Mouse (Mus musculus) CD4-positive, CD25-positive, alpha-beta regulatory T cell, adult 2 months (primary cell): ENCODE data around the gene Gm14851.
"Not testable (repeated sequence)": the region's sequence is repeated elsewhere in the genome, so short reads cannot be mapped to it uniquely, and the experiment has no call there.

Source experiments
- DNase-seq: peaks from one replicate; pipeline ENCODE4 v3.0.0-alpha.2; 2012; ENCODE audit warnings: low read depth, low spot score

Gm14851 gene

DNA sequence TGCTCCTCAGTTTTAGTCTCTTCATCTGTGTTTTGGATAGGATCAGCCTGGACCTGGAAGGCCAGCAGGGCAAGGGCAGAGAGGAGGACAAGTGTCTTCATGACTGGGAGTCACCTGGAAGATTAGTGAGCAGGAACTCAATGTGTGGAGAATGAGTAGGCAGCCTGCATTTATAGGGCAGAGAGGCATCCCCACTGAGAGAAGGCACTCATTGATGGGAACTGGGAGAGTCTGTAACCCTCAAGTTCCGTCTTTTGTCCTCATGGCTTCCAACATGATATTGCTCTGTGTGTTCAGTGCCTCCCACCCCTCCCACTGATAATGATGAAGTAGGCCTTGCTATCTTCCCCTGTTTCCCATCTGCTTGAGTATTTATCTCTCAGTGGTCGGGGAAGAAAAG is at the start of gene Gm14851:
Gm14851 (minus strand) TSS at position 101 of the 400 bp plus-strand sequence.
- not testable (repeated sequence) for DNase-seq

DNA sequence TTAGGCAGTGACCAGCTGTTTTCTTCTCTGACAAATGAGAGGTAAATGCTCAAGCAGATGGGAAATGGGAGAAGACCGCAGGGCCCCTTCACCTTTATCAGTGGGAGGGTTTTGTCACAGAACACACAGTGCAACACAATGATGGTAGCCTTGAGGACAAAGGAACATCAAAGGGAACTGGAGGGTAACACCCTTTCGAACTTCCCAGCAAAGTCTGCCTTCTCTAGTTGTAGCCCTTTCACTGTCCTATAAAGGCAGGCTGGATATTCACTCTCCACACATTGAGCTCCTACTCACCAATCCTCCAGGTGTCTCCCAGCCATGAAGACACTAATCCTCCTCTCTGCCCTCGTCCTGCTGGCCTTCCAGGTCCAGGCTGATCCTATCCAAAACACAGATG is 38.5 kb upstream of the Gm14851 start, which contains the start of gene Defa30:
Defa30 (plus strand) TSS at position 301 of the 400 bp plus-strand sequence.
- not testable (repeated sequence) for DNase-seq

DNA sequence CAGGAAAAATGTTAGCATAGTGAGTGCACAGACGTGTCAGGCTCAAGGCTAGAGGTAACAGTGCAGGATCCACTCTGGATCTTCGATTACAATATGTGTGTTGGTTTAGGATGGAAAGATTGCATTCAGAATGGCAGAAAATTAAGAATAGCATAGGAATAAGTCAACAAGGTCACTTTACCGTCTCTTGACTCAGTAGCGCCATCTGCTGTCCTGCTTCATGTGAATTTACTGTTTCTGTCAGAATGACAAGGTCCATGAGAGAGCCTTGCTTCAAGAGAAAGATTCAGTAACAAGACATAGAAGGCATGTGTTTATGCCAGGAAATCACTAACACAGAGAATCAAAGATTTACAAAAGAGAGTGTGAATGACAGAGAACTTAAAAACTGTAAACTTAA is 2.7 kb downstream of the Gm14851 start:
- DNase-seq, result peak; percentile 0

DNA sequence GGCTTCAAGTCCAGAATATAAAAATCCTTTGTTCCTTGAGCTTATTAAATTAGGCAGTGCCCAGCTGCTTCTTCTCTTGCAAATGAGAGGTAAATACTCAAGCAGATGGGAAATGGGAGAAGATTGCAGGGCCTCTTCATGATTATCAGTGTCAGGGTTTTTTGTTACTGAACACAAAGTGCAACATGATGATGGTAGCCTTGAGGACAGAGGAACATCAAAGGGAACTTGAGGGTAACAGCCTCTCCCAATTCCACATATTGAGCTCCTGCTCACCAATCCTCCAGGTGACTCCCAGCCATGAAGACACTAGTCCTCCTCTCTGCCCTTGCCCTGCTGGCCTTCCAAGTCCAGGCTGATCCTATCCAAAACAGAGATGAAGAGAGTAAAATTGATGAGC is 11.7 kb downstream of the Gm14851 start, which contains the start of gene Defa25:
Defa25 (plus strand) TSS at position 301 of the 400 bp plus-strand sequence.
- not testable (repeated sequence) for DNase-seq

DNA sequence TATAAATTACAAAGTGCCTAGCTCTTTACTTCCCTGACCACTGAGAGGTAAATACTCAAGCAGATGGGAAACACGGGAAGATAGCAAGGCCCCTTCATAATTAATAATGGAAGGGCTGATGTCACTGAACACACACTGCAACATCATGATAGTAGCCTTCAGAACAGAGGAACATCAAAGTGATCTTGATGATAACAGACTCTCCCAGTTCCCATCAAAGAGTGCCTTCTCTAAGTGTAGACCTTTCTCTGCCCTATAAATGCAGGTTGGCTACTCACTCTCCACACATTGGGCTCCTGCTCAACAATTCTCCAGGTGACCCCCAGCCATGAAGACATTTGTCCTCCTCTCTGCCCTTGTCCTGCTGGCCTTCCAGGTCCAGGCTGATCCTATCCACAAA is 31.1 kb downstream of the Gm14851 start, which contains the start of gene Defa35:
Defa35 (plus strand) TSS at position 301 of the 400 bp plus-strand sequence.
- DNase-seq, result not testable (repeated sequence)

DNA sequence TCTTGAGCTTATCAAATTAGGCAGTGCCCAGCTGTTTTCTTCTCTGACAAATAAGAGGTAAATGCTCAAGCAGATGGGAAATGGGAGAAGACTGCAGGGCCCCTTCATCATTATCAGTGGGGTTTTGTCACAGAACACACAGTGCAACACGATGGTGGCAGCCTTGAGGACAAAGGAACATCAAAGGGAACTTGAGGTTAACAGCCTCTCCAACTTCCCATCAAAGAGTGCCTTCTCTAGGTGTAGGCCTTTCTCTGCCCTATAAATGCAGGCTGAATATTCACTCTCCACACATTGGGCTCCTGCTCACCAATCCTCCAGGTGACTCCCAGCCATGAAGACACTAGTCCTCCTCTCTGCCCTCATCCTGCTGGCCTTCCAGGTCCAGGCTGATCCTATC is 41.1 kb downstream of the Gm14851 start, which contains the start of gene Defa23:
Defa23 (plus strand) TSS at position 301 of the 400 bp plus-strand sequence.
- not testable (repeated sequence) for DNase-seq
